Mouse (Mus musculus): Measurements from ENCODE around the gene Kcnh1. TPM values are rescaled to one million over a fixed set of nuclear protein-coding genes. Genes with fewer than 3 reads are reported as not detected.

Kcnh1 gene
- polyA plus RNA-seq, 1 experiment = 0.85 TPM

DNA sequence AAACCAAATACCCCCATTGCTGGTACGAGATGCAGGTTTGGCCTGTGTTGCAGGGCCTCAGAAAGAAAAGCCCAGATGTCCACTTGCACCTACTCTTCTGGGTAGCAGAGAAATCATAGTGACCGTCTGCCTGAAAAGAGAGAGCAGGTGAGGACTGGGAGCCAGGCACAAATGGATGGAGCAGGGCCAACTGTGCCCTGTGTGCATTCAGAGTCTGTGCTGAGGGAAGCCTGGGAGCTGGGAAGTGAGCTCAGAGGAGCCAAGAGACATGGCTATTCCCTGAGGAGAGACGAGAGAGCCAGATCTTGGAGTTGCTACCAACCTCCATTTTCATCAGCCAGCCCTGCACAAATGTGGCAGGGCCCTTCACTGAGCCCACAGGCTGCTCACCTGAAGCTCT lies 93.8 kb downstream of the Kcnh1 start:
- no peaks in the 10 kb centered on the region for H3K36me3 ChIP-seq (ENCODE audit: control insufficient read depth, insufficient read depth, low read length)
- 76% methylated on average over 3 of the region's 3 CpGs for WGBS
- DNase-seq (ENCODE audit: low read depth in 1 of 2, low spot score in 2 of 2) = no peak
- TF ChIP-seq CTCF (IDR thresholded peaks at IDR 0.05; ENCODE audit: extremely low read depth, insufficient read depth, insufficient read length, insufficient replicate concordance) (no peak), POLR2A (IDR thresholded peaks at IDR 0.05; ENCODE audit: low read depth, low read length) (no peak)
- H3K27me3 ChIP-seq (ENCODE audit: control insufficient read depth, insufficient read depth, low read length) = no peaks in the 10 kb centered on the region
- no peak overlapping the region for H3K4me3 ChIP-seq (ENCODE audit: extremely low read depth, insufficient read depth, insufficient read length)
- no peak overlapping the region for H3K27ac ChIP-seq (ENCODE audit: insufficient read depth, low read length)
- no peaks in the 10 kb centered on the region for H3K4me1 ChIP-seq (ENCODE audit: control insufficient read depth, insufficient read depth, insufficient read length)

DNA sequence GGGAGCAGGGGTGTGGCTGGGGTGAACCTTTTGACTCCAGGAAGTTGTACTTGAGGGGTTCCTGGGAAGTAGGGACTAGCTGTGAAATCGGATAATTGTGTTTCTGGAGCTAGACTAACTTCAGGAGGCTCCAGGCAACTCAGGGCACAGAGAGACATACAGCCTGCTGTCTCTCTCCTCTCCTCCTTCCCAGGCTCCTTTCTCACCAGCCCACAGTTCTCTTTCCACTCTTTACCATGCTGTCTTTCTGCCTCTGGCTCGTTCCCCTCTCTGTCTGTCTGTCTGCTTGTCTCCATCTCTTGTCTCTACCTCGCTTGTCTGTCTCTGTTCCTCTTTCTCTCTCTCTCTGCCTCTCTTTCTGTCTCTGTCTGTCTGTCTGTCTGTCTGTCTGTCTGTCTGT lies 94.4 kb downstream of the Kcnh1 start:
- WGBS = 55% methylated on average over 3 of the region's 3 CpGs

DNA sequence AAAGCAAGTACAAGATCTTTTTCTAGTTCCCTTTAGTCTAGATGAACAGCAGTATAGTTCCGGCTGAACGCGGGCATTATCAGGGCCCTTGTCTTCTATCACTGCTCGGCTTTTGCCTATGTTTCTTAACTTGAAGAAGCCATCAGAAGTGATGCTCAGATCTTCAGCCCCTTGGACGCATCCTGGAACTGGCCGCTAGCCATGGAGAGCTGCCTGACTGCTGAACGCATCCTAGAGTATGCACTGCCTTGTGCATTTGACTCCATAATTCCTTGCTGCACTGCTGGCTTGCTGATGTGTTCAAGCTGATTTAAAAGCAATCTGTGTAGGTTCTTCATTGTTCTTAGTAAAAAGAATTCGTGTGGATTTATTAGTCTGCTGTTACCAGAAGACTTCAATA lies 97.9 kb downstream of the Kcnh1 start:
- H3K27ac ChIP-seq (ENCODE audit: insufficient read depth, low read length) = no peak overlapping the region
- WGBS = 90% methylated on average over 8 of the region's 8 CpGs
- H3K4me3 ChIP-seq (ENCODE audit: extremely low read depth, insufficient read depth, insufficient read length) = no peak overlapping the region
- H3K4me1 ChIP-seq (ENCODE audit: control insufficient read depth, insufficient read depth, insufficient read length) = no peaks in the 10 kb centered on the region
- H3K27me3 ChIP-seq (ENCODE audit: control insufficient read depth, insufficient read depth, low read length) = no peaks in the 10 kb centered on the region
- DNase-seq (ENCODE audit: low read depth in 1 of 2, low spot score in 2 of 2) = no peak
- TF ChIP-seq CTCF (IDR thresholded peaks at IDR 0.05; ENCODE audit: extremely low read depth, insufficient read depth, insufficient read length, insufficient replicate concordance) (no peak), POLR2A (IDR thresholded peaks at IDR 0.05; ENCODE audit: low read depth, low read length) (no peak)
- H3K36me3 ChIP-seq (ENCODE audit: control insufficient read depth, insufficient read depth, low read length) = no peaks in the 10 kb centered on the region

More for the DNA sequence above, 94.4 kb downstream of the Kcnh1 start:
- TF ChIP-seq POLR2A (IDR thresholded peaks at IDR 0.05; ENCODE audit: low read depth, low read length) (no peak), CTCF (IDR thresholded peaks at IDR 0.05; ENCODE audit: extremely low read depth, insufficient read depth, insufficient read length, insufficient replicate concordance) (no peak)
- Histone ChIP-seq H3K27me3 (ENCODE audit: control insufficient read depth, insufficient read depth, low read length) (no peaks in the 10 kb centered on the region), H3K36me3 (ENCODE audit: control insufficient read depth, insufficient read depth, low read length) (no peaks in the 10 kb centered on the region), H3K4me3 (ENCODE audit: extremely low read depth, insufficient read depth, insufficient read length) (no peak overlapping the region), H3K4me1 (ENCODE audit: control insufficient read depth, insufficient read depth, insufficient read length) (no peaks in the 10 kb centered on the region), H3K27ac (ENCODE audit: insufficient read depth, low read length) (no peak overlapping the region)
- DNase-seq (ENCODE audit: low read depth in 1 of 2, low spot score in 2 of 2) = no peak

DNA sequence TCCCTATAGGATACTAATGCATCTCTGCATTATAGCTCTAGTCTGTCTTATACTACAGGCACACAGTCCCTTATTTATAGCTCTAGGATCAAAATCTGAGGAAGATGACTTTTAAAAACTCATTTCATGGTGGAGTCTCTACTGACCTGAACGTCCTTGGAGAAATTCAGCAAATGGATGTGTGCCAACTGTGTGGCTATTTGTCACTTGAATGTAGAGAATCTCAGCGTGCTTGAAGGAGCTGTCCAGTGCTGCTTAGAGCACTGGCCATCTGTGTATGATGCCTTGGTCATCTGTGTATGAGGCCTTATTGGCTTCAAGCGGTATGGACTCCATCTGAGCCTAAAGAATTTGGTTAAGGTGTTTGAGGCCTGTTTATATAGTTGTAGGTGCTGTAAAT lies 100.7 kb downstream of the Kcnh1 start:
- Histone ChIP-seq H3K4me1 (ENCODE audit: control insufficient read depth, insufficient read depth, insufficient read length) (no peaks in the 10 kb centered on the region), H3K27me3 (ENCODE audit: control insufficient read depth, insufficient read depth, low read length) (no peaks in the 10 kb centered on the region), H3K36me3 (ENCODE audit: control insufficient read depth, insufficient read depth, low read length) (no peaks in the 10 kb centered on the region), H3K27ac (ENCODE audit: insufficient read depth, low read length) (no peak overlapping the region), H3K4me3 (ENCODE audit: extremely low read depth, insufficient read depth, insufficient read length) (no peak overlapping the region)
- WGBS = 66% methylated on average over 3 of the region's 3 CpGs
- DNase-seq (ENCODE audit: low read depth in 1 of 2, low spot score in 2 of 2) = no peak
- no peak for TF ChIP-seq POLR2A (IDR thresholded peaks at IDR 0.05; ENCODE audit: low read depth, low read length)
- no peak for TF ChIP-seq CTCF (IDR thresholded peaks at IDR 0.05; ENCODE audit: extremely low read depth, insufficient read depth, insufficient read length, insufficient replicate concordance)

GRCm38 (mm10) chr1:192293391-192293790 lies 102.8 kb downstream of the Kcnh1 start:
- Histone ChIP-seq H3K27me3 (ENCODE audit: control insufficient read depth, insufficient read depth, low read length) (no peaks in the 10 kb centered on the region), H3K36me3 (ENCODE audit: control insufficient read depth, insufficient read depth, low read length) (no peaks in the 10 kb centered on the region), H3K27ac (ENCODE audit: insufficient read depth, low read length) (no peak overlapping the region), H3K4me3 (ENCODE audit: extremely low read depth, insufficient read depth, insufficient read length) (no peak overlapping the region), H3K4me1 (ENCODE audit: control insufficient read depth, insufficient read depth, insufficient read length) (no peaks in the 10 kb centered on the region)
- no peak for DNase-seq (ENCODE audit: low read depth in 1 of 2, low spot score in 2 of 2)
- TF ChIP-seq CTCF (IDR thresholded peaks at IDR 0.05; ENCODE audit: extremely low read depth, insufficient read depth, insufficient read length, insufficient replicate concordance) = no peak
- no peak for TF ChIP-seq POLR2A (IDR thresholded peaks at IDR 0.05; ENCODE audit: low read depth, low read length)
- WGBS = 66% methylated on average over 4 of the region's 4 CpGs

GRCm38 (mm10) chr1:192293921-192294320 lies 103.3 kb downstream of the Kcnh1 start:
- Histone ChIP-seq H3K4me3 (ENCODE audit: extremely low read depth, insufficient read depth, insufficient read length) (no peak overlapping the region), H3K27ac (ENCODE audit: insufficient read depth, low read length) (no peak overlapping the region), H3K4me1 (ENCODE audit: control insufficient read depth, insufficient read depth, insufficient read length) (no peaks in the 10 kb centered on the region), H3K27me3 (ENCODE audit: control insufficient read depth, insufficient read depth, low read length) (no peaks in the 10 kb centered on the region), H3K36me3 (ENCODE audit: control insufficient read depth, insufficient read depth, low read length) (no peaks in the 10 kb centered on the region)
- TF ChIP-seq CTCF (IDR thresholded peaks at IDR 0.05; ENCODE audit: extremely low read depth, insufficient read depth, insufficient read length, insufficient replicate concordance) = no peak
- no peak for TF ChIP-seq POLR2A (IDR thresholded peaks at IDR 0.05; ENCODE audit: low read depth, low read length)
- WGBS = 84% methylated on average over 3 of the region's 3 CpGs
- DNase-seq (ENCODE audit: low read depth in 1 of 2, low spot score in 2 of 2) = no peak

GRCm38 (mm10) chr1:192295243-192295860 lies 104.8 kb downstream of the Kcnh1 start:
- WGBS = 87% methylated on average over 11 of the region's 11 CpGs
- no peak for TF ChIP-seq CTCF (IDR thresholded peaks at IDR 0.05; ENCODE audit: extremely low read depth, insufficient read depth, insufficient read length, insufficient replicate concordance)
- no peak for TF ChIP-seq POLR2A (IDR thresholded peaks at IDR 0.05; ENCODE audit: low read depth, low read length)
- no peaks in the 10 kb centered on the region for H3K4me1 ChIP-seq (ENCODE audit: control insufficient read depth, insufficient read depth, insufficient read length)
- no peaks in the 10 kb centered on the region for H3K36me3 ChIP-seq (ENCODE audit: control insufficient read depth, insufficient read depth, low read length)
- H3K4me3 ChIP-seq (ENCODE audit: extremely low read depth, insufficient read depth, insufficient read length) = no peak overlapping the region
- no peaks in the 10 kb centered on the region for H3K27me3 ChIP-seq (ENCODE audit: control insufficient read depth, insufficient read depth, low read length)
- DNase-seq (ENCODE audit: low read depth in 1 of 2, low spot score in 2 of 2) = no peak
- no peak overlapping the region for H3K27ac ChIP-seq (ENCODE audit: insufficient read depth, low read length)
